Mouse (Mus musculus) forebrain, embryonic 14.5 days (tissue): ENCODE data around the gene Myadml2. TPM values are rescaled to one million over a fixed set of nuclear protein-coding genes. Genes with fewer than 3 reads are reported as not detected.
A peak's percentile ranks its signal among the peaks of the same experiment; 100 is the strongest.
"Not testable (repeated sequence)": the region's sequence is repeated elsewhere in the genome, so short reads cannot be mapped to it uniquely, and the experiment has no call there.

Source experiments
- ATAC-seq: fragments of 200-750 bp; cut with Nextera tagmentation; 2 replicates; pipeline ENCODE4 v1.8.0; 2017; ENCODE audit warnings: mild to moderate bottlenecking, moderate library complexity
- DNase-seq: peaks from one replicate; pipeline ENCODE4 v3.0.0-alpha.2; 2015; ENCODE audit warnings: low spot score
- H3K27ac ChIP-seq: fragments of 300-500 bp; sonication (generic); 2 replicates; pipeline ENCODE4 v1.5.1; 2014; ENCODE audit warnings: low read depth, mild to moderate bottlenecking, control low read depth, low read length, moderate library complexity
- H3K27me3 ChIP-seq: fragments of 300-500 bp; sonication (generic); replicated peaks from 2 replicates; pipeline ENCODE4 v1.6.1; 2014; ENCODE audit warnings: low read length, control low read depth, mixed read lengths; ENCODE audit not compliant: control insufficient read depth, insufficient read depth
- H3K36me3 ChIP-seq: fragments of 300-500 bp; sonication (generic); 2 replicates; pipeline ENCODE4 v1.6.1; 2014; ENCODE audit warnings: low read length, control low read depth; ENCODE audit not compliant: control insufficient read depth, insufficient read depth
- H3K4me1 ChIP-seq: fragments of 300-500 bp; sonication (generic); 2 replicates; pipeline ENCODE4 v1.6.1; 2014; ENCODE audit warnings: antibody characterized with exemption, low read length, control low read depth; ENCODE audit not compliant: control insufficient read depth, insufficient read depth
- H3K4me2 ChIP-seq: fragments of 300-500 bp; sonication (generic); 2 replicates; pipeline ENCODE4 v1.6.1; 2014; ENCODE audit warnings: mild to moderate bottlenecking, control low read depth, low read length
- H3K4me3 ChIP-seq: fragments of 300-500 bp; sonication (generic); 2 replicates; pipeline ENCODE4 v1.5.1; 2014; ENCODE audit warnings: low read depth, low read length, control low read depth
- H3K9ac ChIP-seq: fragments of 300-500 bp; sonication (generic); 2 replicates; pipeline ENCODE4 v1.6.1; 2014; ENCODE audit warnings: mild to moderate bottlenecking, low read length, control low read depth, moderate library complexity
- H3K9me3 ChIP-seq: fragments of 300-500 bp; sonication (generic); replicated peaks from 2 replicates; pipeline ENCODE4 v1.6.1; 2016; ENCODE audit warnings: low read length, control low read depth, mixed read lengths; ENCODE audit not compliant: control insufficient read depth
- WGBS: fragments of 180-500 bp; shearing (Covaris S2); extraction: QIAGEN DNeasy Blood & Tissue Kit; methylation state at CpG from one replicate; pipeline ENCODE4 v1.1.7; 2014; 5-methylcytosine and 5-hydroxymethylcytosine counted together
- polyA plus RNA-seq: library from polyadenylated mRNA; unstranded; fragments of >200 nt; fragmentation: Nextera tagmentation; extraction: Ambion mirVana; gene quantifications from 2 replicates; pipeline ENCODE4 v1.2.1, GENCODE M21; 2014

The Myadml2 gene
- polyA plus RNA-seq, 1 experiment from 2014 or later, result 0.38 TPM

DNA sequence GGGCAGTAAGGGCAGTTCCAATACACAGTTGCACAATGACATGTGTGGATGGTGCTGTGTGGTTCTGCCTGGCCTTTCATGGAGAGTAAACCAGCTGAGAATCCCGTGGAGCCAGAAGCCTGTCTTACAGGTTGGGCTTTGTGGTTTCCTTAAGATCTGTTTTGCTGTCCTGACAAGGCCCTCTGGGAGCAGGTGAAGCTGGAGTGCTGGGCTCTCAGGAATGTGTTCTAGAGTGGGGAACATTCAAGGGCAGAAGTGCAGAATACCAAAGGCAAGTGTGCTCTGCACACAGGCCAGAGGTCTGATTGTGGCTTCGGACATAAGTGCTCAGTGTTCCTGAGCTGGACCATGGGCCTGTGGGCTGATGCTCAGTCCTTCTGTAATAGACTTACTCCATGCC lies 36.7 kb upstream of the Myadml2 start:
- DNase-seq, result no peak
- H3K36me3 ChIP-seq, result peaks cover 80% of the 10 kb centered on the region
- ATAC-seq, result no peak
- no peaks in the 10 kb centered on the region for H3K27me3 ChIP-seq
- WGBS, result 96% methylated on average over 2 of the region's 2 CpGs
- no peak overlapping the region for H3K27ac ChIP-seq
- H3K4me1 ChIP-seq, result no peaks in the 10 kb centered on the region
- no peak overlapping the region for H3K9ac ChIP-seq
- no peaks in the 10 kb centered on the region for H3K9me3 ChIP-seq
- no peak overlapping the region for H3K4me3 ChIP-seq
- H3K4me2 ChIP-seq, result no peak overlapping the region

DNA sequence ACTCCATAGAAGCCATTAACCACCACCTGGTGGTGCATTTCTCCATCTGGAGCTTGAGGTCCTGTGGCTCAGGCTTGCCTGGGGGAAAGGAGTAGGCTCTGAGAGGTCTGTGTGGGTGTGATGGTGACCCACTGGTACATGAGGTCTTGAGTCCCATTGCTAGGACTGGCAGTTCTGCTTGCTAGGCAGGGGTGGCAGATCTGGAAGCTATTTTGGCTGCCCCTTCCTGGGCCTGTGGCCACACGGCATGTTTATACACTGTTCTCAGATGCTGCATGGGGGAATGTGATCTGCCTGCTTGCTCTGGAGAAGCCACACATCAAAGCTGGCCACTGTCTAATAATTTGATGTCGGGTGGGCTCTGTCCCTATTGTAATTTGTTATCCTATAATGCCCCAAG lies 36.1 kb upstream of the Myadml2 start:
- DNase-seq, result no peak
- Histone ChIP-seq H3K27ac (no peak overlapping the region), H3K9me3 (no peaks in the 10 kb centered on the region), H3K27me3 (no peaks in the 10 kb centered on the region), H3K4me3 (no peak overlapping the region), H3K4me1 (no peaks in the 10 kb centered on the region), H3K4me2 (no peak overlapping the region), H3K36me3 (peaks cover 78% of the 10 kb centered on the region), H3K9ac (no peak overlapping the region)
- ATAC-seq, result no peak
- 94% methylated on average over 2 of the region's 2 CpGs for WGBS

DNA sequence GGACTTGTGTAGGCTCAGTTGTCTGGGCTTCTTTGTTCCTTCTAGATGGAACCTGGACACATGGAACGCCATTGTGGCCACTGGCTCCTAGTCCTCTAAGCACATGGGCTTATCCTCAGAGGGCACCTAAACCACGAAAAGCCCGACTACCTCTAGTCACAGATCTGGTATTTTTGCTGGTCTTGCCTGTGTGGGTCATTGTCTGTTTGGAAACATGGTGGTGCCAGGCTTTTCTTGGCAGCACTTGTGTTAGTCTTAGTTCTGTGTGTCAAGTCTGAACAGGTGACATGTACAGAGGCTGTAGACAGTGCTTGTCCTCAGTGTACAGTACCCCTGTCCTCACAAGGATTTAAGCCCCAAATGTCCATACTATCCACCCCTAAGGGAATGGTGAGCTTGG lies 35.6 kb upstream of the Myadml2 start:
- no peak for DNase-seq
- Histone ChIP-seq H3K4me1 (no peaks in the 10 kb centered on the region), H3K4me2 (no peak overlapping the region), H3K4me3 (no peak overlapping the region), H3K27me3 (no peaks in the 10 kb centered on the region), H3K27ac (no peak overlapping the region), H3K9me3 (no peaks in the 10 kb centered on the region), H3K9ac (no peak overlapping the region), H3K36me3 (peaks cover 77% of the 10 kb centered on the region)
- no peak for ATAC-seq
- WGBS, result 93% methylated on average over 3 of the region's 3 CpGs

DNA sequence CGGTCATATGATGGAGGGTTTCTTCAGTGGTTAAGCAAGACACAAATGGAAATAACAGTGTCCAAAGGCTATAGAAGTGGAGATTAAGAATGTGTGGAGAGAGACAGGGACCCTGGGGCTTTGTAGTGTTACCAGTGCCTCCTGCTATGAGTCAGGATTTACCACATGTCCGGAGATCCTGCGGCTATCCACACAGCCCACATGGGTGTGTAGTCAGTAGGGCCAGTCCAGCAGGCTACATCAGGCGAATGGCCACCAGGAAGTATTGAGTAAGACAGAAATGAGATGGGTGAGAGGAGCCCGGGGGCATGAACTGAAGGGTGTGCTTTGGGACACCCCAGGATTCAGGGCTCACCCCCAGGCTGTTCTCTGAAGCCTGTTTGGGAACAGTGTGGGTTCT lies 34.7 kb upstream of the Myadml2 start:
- no peaks in the 10 kb centered on the region for H3K4me1 ChIP-seq
- no peaks in the 10 kb centered on the region for H3K9me3 ChIP-seq
- H3K4me3 ChIP-seq, result no peak overlapping the region
- H3K27ac ChIP-seq, result no peak overlapping the region
- no peak for ATAC-seq
- no peak overlapping the region for H3K4me2 ChIP-seq
- no peak for DNase-seq
- no peak overlapping the region for H3K9ac ChIP-seq
- peaks cover 75% of the 10 kb centered on the region for H3K36me3 ChIP-seq
- 95% methylated on average over 5 of the region's 5 CpGs for WGBS
- H3K27me3 ChIP-seq, result no peaks in the 10 kb centered on the region

DNA sequence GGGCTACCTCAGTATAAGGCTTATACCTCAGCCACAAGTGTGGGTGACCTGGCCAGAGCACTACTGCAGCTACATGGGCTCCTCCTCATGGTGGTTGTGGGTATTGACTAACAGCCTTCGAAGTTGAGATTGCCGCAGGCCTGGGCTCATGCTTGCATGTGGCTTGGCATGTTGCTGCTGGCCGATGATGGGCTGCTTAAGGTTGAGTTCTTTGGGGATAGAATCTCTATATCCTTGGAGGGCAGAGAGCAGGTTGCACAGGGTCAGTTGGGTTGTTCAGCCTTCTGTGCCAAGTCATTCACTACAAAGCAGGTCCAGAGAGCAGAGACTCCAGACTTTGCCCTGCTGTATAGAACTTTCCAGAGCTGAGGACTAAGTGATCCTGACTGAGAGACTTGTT lies 32.0 kb upstream of the Myadml2 start:
- DNase-seq, result no peak
- H3K4me2 ChIP-seq, result no peak overlapping the region
- no peak overlapping the region for H3K9ac ChIP-seq
- H3K4me3 ChIP-seq, result no peak overlapping the region
- H3K27me3 ChIP-seq, result no peaks in the 10 kb centered on the region
- WGBS, result 73% methylated on average over 3 of the region's 3 CpGs
- no peaks in the 10 kb centered on the region for H3K4me1 ChIP-seq
- H3K27ac ChIP-seq, result no peak overlapping the region
- H3K36me3 ChIP-seq, result peaks cover 64% of the 10 kb centered on the region
- no peak for ATAC-seq
- no peaks in the 10 kb centered on the region for H3K9me3 ChIP-seq

DNA sequence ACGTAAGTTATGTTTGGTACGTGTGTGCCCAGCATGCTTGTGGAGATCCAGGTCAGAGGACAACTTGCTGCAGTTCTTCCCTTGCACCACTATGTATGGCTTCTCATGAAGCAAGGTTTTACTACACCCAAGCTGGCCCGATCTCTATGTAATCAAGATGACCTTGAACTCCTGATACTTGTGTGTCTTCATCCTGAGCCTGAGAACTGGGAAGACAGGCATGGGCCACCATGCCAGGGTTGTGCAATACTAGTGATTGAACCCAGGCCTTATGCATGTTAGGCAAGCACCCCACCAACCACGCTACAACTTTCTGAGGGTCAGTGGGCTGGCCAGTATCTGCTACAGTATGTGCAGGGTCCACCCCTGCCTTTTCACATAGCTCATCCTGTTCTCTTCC lies 29.0 kb upstream of the Myadml2 start:
- 95% methylated on average over 4 of the region's 4 CpGs for WGBS
- Histone ChIP-seq H3K4me1 (peaks cover 8% of the 10 kb centered on the region; the same call in 1 of the 2 replicates), H3K4me3 (no peak overlapping the region), H3K27me3 (no peaks in the 10 kb centered on the region), H3K36me3 (peaks cover 44% of the 10 kb centered on the region), H3K9ac (no peak overlapping the region), H3K4me2 (no peak overlapping the region), H3K27ac (no peak overlapping the region), H3K9me3 (no peaks in the 10 kb centered on the region)
- DNase-seq, result no peak
- ATAC-seq, result no peak

DNA sequence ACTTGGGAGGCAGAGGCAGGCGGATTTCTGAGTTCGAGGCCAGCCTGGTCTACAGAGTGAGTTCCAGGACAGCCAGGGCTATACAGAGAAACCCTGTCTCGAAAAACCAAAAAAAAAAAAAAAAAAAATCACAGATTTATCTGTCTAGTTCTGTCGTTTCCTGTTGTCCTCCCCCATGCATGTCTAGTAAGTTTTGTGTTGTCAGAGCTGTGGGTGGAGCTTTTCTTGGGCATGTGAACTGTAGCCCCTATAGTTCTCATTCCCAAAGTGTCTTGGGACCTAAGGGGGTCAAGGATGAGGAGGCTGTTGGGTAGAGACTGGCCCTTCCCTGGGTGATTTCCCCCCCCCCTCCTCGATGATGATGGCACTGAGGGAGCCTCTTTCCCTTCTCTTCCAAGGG lies 27.9 kb upstream of the Myadml2 start:
- H3K9ac ChIP-seq, H3K4me3 ChIP-seq, DNase-seq, H3K4me1 ChIP-seq, H3K27ac ChIP-seq, H3K4me2 ChIP-seq, H3K9me3 ChIP-seq, H3K27me3 ChIP-seq, ATAC-seq: not testable (repeated sequence)
- peaks cover 38% of the 10 kb centered on the region for H3K36me3 ChIP-seq
- WGBS, result 97% methylated on average over 4 of the region's 5 CpGs

DNA sequence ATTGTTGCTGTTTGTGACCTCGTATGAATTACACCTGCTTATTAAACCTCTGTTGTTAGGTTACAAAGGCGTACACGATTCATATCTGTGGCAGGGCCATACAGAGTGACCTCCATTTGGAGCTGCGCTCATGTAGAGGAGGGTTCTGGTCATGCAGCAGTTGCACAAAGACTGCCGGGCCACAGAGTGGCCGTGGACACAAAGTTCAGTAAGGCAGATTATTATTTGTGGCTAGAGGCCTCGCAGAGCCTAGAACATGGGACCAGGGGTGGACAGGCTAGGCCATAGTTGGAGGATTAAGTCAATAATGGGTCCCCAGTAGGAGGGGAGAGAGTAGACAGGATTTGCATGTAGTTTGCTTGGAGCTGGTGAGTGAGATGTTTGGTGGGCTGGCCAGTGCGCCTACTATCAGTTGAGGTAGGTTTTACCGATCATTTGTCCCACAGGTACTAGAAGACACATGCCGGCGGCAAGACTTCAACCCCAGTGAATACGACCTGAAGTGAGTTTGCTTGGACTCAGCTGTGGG lies 25.7 kb upstream of the Myadml2 start:
- H3K27ac ChIP-seq, result peak overlapping the region; percentile 82
- peaks cover 19% of the 10 kb centered on the region for H3K36me3 ChIP-seq
- peak overlapping the region; percentile 68 for H3K9ac ChIP-seq
- H3K4me3 ChIP-seq, result peak overlapping the region; percentile 70
- H3K4me2 ChIP-seq, result peak overlapping the region; percentile 91
- ATAC-seq (peak; percentile 27; the same call in 1 of the 2 replicates), DNase-seq (no peak)
- no peaks in the 10 kb centered on the region for H3K9me3 ChIP-seq
- H3K27me3 ChIP-seq, result no peaks in the 10 kb centered on the region
- peaks cover 8% of the 10 kb centered on the region; the same call in 1 of the 2 replicates for H3K4me1 ChIP-seq
- 38% methylated on average over 12 of the region's 12 CpGs for WGBS

DNA sequence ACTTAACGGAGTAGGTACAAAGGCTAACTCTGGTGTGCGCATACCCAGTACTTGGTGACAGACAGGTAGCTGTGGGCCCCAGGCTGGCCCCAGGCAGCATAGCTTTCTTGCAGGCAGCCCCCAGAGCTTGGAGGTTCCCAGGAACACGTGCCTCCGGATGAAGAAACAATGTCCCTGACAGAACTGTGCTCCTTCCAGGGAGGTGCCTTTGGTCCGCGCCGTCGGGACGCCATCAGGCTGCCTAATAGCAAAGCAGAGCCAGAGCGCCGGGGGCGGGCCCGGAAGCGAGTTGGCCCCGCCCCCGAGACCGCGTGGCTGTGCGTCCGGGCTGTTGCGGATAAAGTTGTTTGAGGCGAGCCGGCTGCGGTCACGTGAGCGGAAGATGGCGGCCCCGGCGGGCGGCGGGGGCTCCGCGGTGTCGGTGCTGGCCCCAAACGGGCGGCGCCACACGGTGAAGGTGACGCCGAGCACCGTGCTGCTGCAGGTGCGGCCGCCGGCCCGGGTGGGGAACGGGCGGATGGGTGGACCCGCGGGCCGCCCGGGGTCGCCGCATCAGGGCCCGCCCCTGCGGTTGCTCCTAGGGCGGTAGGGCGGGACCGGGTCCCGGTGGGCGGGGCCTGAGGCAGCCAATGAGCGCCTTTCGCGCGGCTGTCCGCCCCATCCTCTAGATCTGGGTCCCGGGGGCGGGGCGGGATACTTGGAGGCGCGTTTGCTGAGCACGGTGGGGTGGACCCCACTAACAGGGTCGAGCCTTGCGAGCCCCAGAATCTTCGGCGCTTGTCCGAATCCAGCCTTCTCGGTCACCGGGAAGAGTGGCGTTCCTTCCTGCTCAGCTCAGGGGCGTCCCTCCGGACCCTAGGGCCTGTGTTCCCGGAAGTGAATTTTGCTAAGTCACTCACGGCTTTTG lies 25.0 kb upstream of the Myadml2 start, which contains the start of gene Aspscr1:
TSS of gene Aspscr1 (plus strand) at position 287 of the 907 bp plus-strand sequence.
- peaks cover 12% of the 10 kb centered on the region for H3K36me3 ChIP-seq
- H3K9ac ChIP-seq, result peak within 1 kb of the TSS; percentile 68
- ATAC-seq, result peak; percentile 98
- H3K4me3 ChIP-seq, result peak within 1 kb of the TSS; percentile 70
- peak; percentile 97 for DNase-seq
- peaks cover 8% of the 10 kb centered on the region; the same call in 1 of the 2 replicates for H3K4me1 ChIP-seq
- H3K27ac ChIP-seq, result peak within 1 kb of the TSS; percentile 82
- no peaks in the 10 kb centered on the region for H3K9me3 ChIP-seq
- 1% methylated on average over 81 of the region's 83 CpGs for WGBS
- peak within 1 kb of the TSS; percentile 91 for H3K4me2 ChIP-seq
- H3K27me3 ChIP-seq, result no peaks in the 10 kb centered on the region
